Mouse (Mus musculus) limb, embryonic 11.5 days (tissue): ENCODE results near the gene Gp6. TPM values are rescaled to one million over a fixed set of nuclear protein-coding genes. Genes with fewer than 3 reads are reported as not detected.

ENCODE experiments used
- ATAC-seq: fragments of 200-750 bp; cut with Nextera tagmentation; 2 replicates; pipeline ENCODE4 v1.8.0; 2017; ENCODE audit warnings: low read depth; ENCODE audit not compliant: insufficient number of reproducible peaks, low FRiP score, low TSS enrichment
- DNase-seq: peaks from one replicate; pipeline ENCODE4 v3.0.0-alpha.2; 2015; ENCODE audit warnings: low spot score
- H3K27ac ChIP-seq: fragments of 300-500 bp; sonication (generic); replicated peaks from 2 replicates; pipeline ENCODE4 v1.5.1; 2014; ENCODE audit warnings: low read depth, mild to moderate bottlenecking, low read length
- H3K27me3 ChIP-seq: fragments of 300-500 bp; sonication (generic); 2 replicates; pipeline ENCODE4 v1.6.1; 2014; ENCODE audit warnings: mild to moderate bottlenecking, low read length, mixed read lengths; ENCODE audit not compliant: control insufficient read depth, insufficient read depth
- H3K36me3 ChIP-seq: fragments of 300-500 bp; sonication (generic); 2 replicates; pipeline ENCODE4 v1.6.1; 2014; ENCODE audit warnings: mild to moderate bottlenecking, low read length, moderate library complexity, mixed read lengths; ENCODE audit not compliant: control insufficient read depth, insufficient read depth
- H3K4me1 ChIP-seq: fragments of 300-500 bp; sonication (generic); 2 replicates; pipeline ENCODE4 v1.6.1; 2014; ENCODE audit warnings: low read length, mixed read lengths; ENCODE audit not compliant: control insufficient read depth, insufficient read depth
- H3K4me2 ChIP-seq: fragments of 300-500 bp; sonication (generic); 2 replicates; pipeline ENCODE4 v1.6.1; 2014; ENCODE audit warnings: low read depth, mild to moderate bottlenecking, moderate library complexity; ENCODE audit not compliant: severe bottlenecking
- H3K4me3 ChIP-seq: fragments of 300-500 bp; sonication (generic); 2 replicates; pipeline ENCODE4 v1.5.1; 2014; ENCODE audit warnings: low read depth, low read length
- H3K9ac ChIP-seq: fragments of 300-500 bp; sonication (generic); 2 replicates; pipeline ENCODE4 v1.6.1; 2014; ENCODE audit warnings: mild to moderate bottlenecking, low read length
- H3K9me3 ChIP-seq: fragments of 300-500 bp; sonication (generic); 2 replicates; pipeline ENCODE4 v1.6.1; 2016; ENCODE audit warnings: low read length; ENCODE audit not compliant: control insufficient read depth
- WGBS: fragments of 180-500 bp; shearing (Covaris S2); extraction: QIAGEN DNeasy Blood & Tissue Kit; methylation state at CpG from one replicate; pipeline ENCODE4 v1.1.7; 2014; 5-methylcytosine and 5-hydroxymethylcytosine counted together
- polyA plus RNA-seq: library from polyadenylated mRNA; unstranded; fragments of >200 nt; fragmentation: Nextera tagmentation; extraction: Ambion mirVana; gene quantifications from 2 replicates; pipeline ENCODE4 v1.2.1, GENCODE M21; 2014

Gp6 gene
- polyA plus RNA-seq: 0.23 and 0.67 TPM in 2 replicates

GRCm38 (mm10) chr7:4397730-4398129 lies at the start of gene Gp6:
Gp6 (minus strand) TSS chr7:4397744.
- ATAC-seq: no peak
- Histone ChIP-seq H3K27ac (no peak within 1 kb of the TSS), H3K4me1 (no peaks in the 10 kb centered on the region), H3K36me3 (no peaks in the 10 kb centered on the region), H3K4me2 (no peak within 1 kb of the TSS), H3K9ac (no peak within 1 kb of the TSS), H3K9me3 (no peaks in the 10 kb centered on the region), H3K4me3 (no peak within 1 kb of the TSS), H3K27me3 (no peaks in the 10 kb centered on the region)
- 83% methylated on average over 1 of the region's 1 CpGs for WGBS
- no peak for DNase-seq

GRCm38 (mm10) chr7:4447138-4447537 lies 49.6 kb upstream of the Gp6 start:
- Histone ChIP-seq H3K36me3 (peaks cover 4% of the 10 kb centered on the region; the same call in 1 of the 2 replicates), H3K27me3 (no peaks in the 10 kb centered on the region), H3K4me1 (0 out of 2 replicates have a peak, but pooled peaks cover 2% of the 10 kb centered on the region), H3K4me3 (no peak overlapping the region), H3K4me2 (no peak overlapping the region), H3K9me3 (no peaks in the 10 kb centered on the region), H3K27ac (no peak overlapping the region), H3K9ac (no peak overlapping the region)
- WGBS: 5% methylated on average over 1 of the region's 1 CpGs
- ATAC-seq (no peak), DNase-seq (no peak)

GRCm38 (mm10) chr7:4445216-4445791 lies 47.8 kb upstream of the Gp6 start, which contains the start of gene Rdh13:
Rdh13 (minus strand) TSS chr7:4445649.
- Histone ChIP-seq H3K4me1 (0 out of 2 replicates have a peak, but pooled peaks cover 2% of the 10 kb centered on the region), H3K4me2 (peak within 1 kb of the TSS; percentile 70), H3K36me3 (peaks cover 6% of the 10 kb centered on the region; the same call in 1 of the 2 replicates), H3K27me3 (no peaks in the 10 kb centered on the region), H3K27ac (no peak within 1 kb of the TSS), H3K4me3 (peak within 1 kb of the TSS; percentile 43), H3K9ac (peak within 1 kb of the TSS; percentile 50), H3K9me3 (no peaks in the 10 kb centered on the region)
- DNase-seq: peak; percentile 88
- peak; percentile 94 for ATAC-seq
- WGBS: under 1% methylated on average over 35 of the region's 35 CpGs

- peaks cover 15% of the 10 kb centered on the region; the same call in 1 of the 2 replicates for H3K36me3 ChIP-seq
- ATAC-seq (no peak), DNase-seq (no peak)
- H3K27me3 ChIP-seq: no peaks in the 10 kb centered on the region
- 96% methylated on average over 10 of the region's 10 CpGs for WGBS
- H3K4me3 ChIP-seq: no peak overlapping the region
- H3K4me1 ChIP-seq: 0 out of 2 replicates have a peak, but pooled peaks cover 2% of the 10 kb centered on the region
- no peak overlapping the region for H3K27ac ChIP-seq
- no peak overlapping the region for H3K4me2 ChIP-seq
- no peaks in the 10 kb centered on the region for H3K9me3 ChIP-seq
- H3K9ac ChIP-seq: no peak overlapping the region
These were observed 43.0 kb upstream of the Gp6 start for GRCm38 (mm10) chr7:4440549-4440948.

GRCm38 (mm10) chr7:4437721-4438120 lies 40.2 kb upstream of the Gp6 start:
- H3K4me2 ChIP-seq: no peak overlapping the region
- H3K4me3 ChIP-seq: no peak overlapping the region
- no peak overlapping the region for H3K9ac ChIP-seq
- H3K27me3 ChIP-seq: no peaks in the 10 kb centered on the region
- 82% methylated on average over 2 of the region's 2 CpGs for WGBS
- H3K36me3 ChIP-seq: peaks cover 22% of the 10 kb centered on the region
- no peak for DNase-seq
- no peaks in the 10 kb centered on the region for H3K9me3 ChIP-seq
- no peak overlapping the region for H3K27ac ChIP-seq
- H3K4me1 ChIP-seq: no peaks in the 10 kb centered on the region
- ATAC-seq: no peak

- Histone ChIP-seq H3K4me3 (no peak overlapping the region), H3K27me3 (no peaks in the 10 kb centered on the region), H3K36me3 (peaks cover 13% of the 10 kb centered on the region), H3K9me3 (no peaks in the 10 kb centered on the region), H3K9ac (no peak overlapping the region), H3K4me1 (no peaks in the 10 kb centered on the region), H3K27ac (no peak overlapping the region), H3K4me2 (no peak overlapping the region)
- no peak for ATAC-seq
- DNase-seq: no peak
- WGBS: 85% methylated on average over 8 of the region's 8 CpGs
These were observed 34.5 kb upstream of the Gp6 start for GRCm38 (mm10) chr7:4432026-4432425.

- H3K9me3 ChIP-seq: no peaks in the 10 kb centered on the region
These were observed 34.0 kb upstream of the Gp6 start for GRCm38 (mm10) chr7:4431548-4431947.

GRCm38 (mm10) chr7:4430246-4430844 lies 32.8 kb upstream of the Gp6 start:
- 94% methylated on average over 9 of the region's 9 CpGs for WGBS
- Histone ChIP-seq H3K4me3 (no peak overlapping the region), H3K4me1 (no peaks in the 10 kb centered on the region), H3K27ac (no peak overlapping the region), H3K9ac (no peak overlapping the region), H3K4me2 (no peak overlapping the region), H3K27me3 (no peaks in the 10 kb centered on the region), H3K36me3 (peaks cover 10% of the 10 kb centered on the region), H3K9me3 (no peaks in the 10 kb centered on the region)
- ATAC-seq: no peak
- no peak for DNase-seq

More at GRCm38 (mm10) chr7:4431548-4431947, 34.0 kb upstream of the Gp6 start:
- Histone ChIP-seq H3K4me1 (no peaks in the 10 kb centered on the region), H3K27me3 (no peaks in the 10 kb centered on the region), H3K27ac (no peak overlapping the region), H3K4me2 (no peak overlapping the region), H3K36me3 (peaks cover 11% of the 10 kb centered on the region), H3K4me3 (no peak overlapping the region), H3K9ac (no peak overlapping the region)
- no peak for ATAC-seq
- WGBS: 79% methylated on average over 6 of the region's 6 CpGs
- peak; percentile 88 for DNase-seq
